Mouse (Mus musculus): ENCODE measurements around the gene Irf2bpl. TPM values are rescaled to one million over a fixed set of nuclear protein-coding genes. Genes with fewer than 3 reads are reported as not detected.

Irf2bpl gene
- polyA plus RNA-seq, 1 experiment from 2014 or later: 40.1 TPM

GRCm38 (mm10) chr12:86914756-86915155, 30.2 kb upstream of the Irf2bpl start:
- Histone ChIP-seq H3K9me3 (replicated peaks) (no peaks in the 10 kb centered on the region), H3K27me3 (no peaks in the 10 kb centered on the region), H3K4me3 (no peak overlapping the region), H3K4me1 (replicated peaks) (peaks cover 34% of the 10 kb centered on the region), H3K9ac (no peak overlapping the region; the same call in 1 of the 2 replicates), H3K36me3 (no peaks in the 10 kb centered on the region), H3K27ac (0 out of 2 replicates have a peak overlapping the region, but pooled peaks have one; percentile 38), H3K4me2 (no peak overlapping the region)
- no peak for ATAC-seq (replicated peaks; ENCODE audit: insufficient number of reproducible peaks, insufficient read depth, low FRiP score, low read depth)
- WGBS: 39% methylated on average over 6 of the region's 6 CpGs

DNA sequence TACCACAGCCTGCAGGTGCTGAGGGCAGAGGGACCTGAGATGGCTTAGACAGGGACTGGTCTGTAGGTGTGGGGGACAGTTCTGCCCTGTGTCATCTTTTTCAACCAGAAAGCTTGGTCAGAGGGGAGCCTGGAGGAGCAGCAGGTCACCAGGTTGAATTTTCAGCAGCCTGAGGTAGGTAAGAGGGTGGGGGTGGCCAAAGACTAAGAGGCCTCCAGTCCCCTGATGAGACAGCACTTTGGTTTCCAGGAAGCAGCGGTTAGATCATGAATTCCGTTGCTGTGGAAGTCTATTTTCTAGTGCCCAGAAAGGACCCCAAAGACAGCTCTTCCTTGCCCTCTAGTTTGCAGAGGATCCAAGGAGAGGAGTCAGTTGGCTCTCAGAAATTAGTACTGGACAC, 29.8 kb upstream of the Irf2bpl start:
- 58% methylated on average over 2 of the region's 2 CpGs for WGBS
- Histone ChIP-seq H3K27ac (0 out of 2 replicates have a peak overlapping the region, but pooled peaks have one; percentile 38), H3K9ac (no peak overlapping the region; the same call in 1 of the 2 replicates), H3K4me3 (no peak overlapping the region), H3K4me2 (no peak overlapping the region), H3K4me1 (replicated peaks) (peaks cover 34% of the 10 kb centered on the region), H3K27me3 (no peaks in the 10 kb centered on the region), H3K9me3 (replicated peaks) (no peaks in the 10 kb centered on the region), H3K36me3 (no peaks in the 10 kb centered on the region)
- no peak for ATAC-seq (replicated peaks; ENCODE audit: insufficient number of reproducible peaks, insufficient read depth, low FRiP score, low read depth)

- no peaks in the 10 kb centered on the region for H3K36me3 ChIP-seq
- no peak overlapping the region for H3K9ac ChIP-seq
- no peaks in the 10 kb centered on the region for H3K27me3 ChIP-seq
- 10% methylated on average over 22 of the region's 22 CpGs for WGBS
- H3K4me2 ChIP-seq: peak overlapping the region; percentile 36
- no peak overlapping the region for H3K27ac ChIP-seq
- no peak overlapping the region for H3K4me3 ChIP-seq
- no peaks in the 10 kb centered on the region for H3K9me3 ChIP-seq (replicated peaks)
- ATAC-seq (replicated peaks; ENCODE audit: insufficient number of reproducible peaks, insufficient read depth, low FRiP score, low read depth): no peak
- H3K4me1 ChIP-seq (replicated peaks): peaks cover 21% of the 10 kb centered on the region
Observed at GRCm38 (mm10) chr12:86912335-86913093, 27.9 kb upstream of the Irf2bpl start.

DNA sequence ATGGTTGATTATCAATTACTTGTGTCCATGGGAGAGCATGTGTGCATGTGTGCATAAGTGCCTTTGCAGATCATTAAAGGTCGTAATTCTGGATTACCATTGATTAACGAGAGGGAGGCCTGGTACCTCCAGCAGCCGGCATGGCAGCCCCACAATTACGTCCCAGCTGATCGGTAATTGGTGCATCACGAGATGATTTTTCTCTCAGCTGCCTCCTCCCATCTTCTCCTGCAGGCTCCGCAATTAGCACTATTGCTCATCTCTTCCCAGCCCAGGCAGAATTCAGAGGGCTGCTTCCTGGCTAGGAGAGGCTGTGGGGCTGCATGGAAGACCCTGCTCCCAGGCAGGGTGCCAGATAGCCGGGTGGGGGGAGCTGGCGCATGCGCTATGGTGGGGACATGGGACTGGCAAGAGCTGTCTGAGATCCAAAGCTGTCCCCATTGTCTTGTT, 26.9 kb upstream of the Irf2bpl start:
- no peak overlapping the region for H3K9ac ChIP-seq
- H3K4me2 ChIP-seq: no peak overlapping the region
- no peak overlapping the region for H3K4me3 ChIP-seq
- ATAC-seq (replicated peaks; ENCODE audit: insufficient number of reproducible peaks, insufficient read depth, low FRiP score, low read depth): no peak; the same call in 1 of the 2 replicates
- H3K27me3 ChIP-seq: no peaks in the 10 kb centered on the region
- 59% methylated on average over 10 of the region's 10 CpGs for WGBS
- no peaks in the 10 kb centered on the region for H3K36me3 ChIP-seq
- H3K27ac ChIP-seq: peak overlapping the region; percentile 30
- H3K9me3 ChIP-seq (replicated peaks): no peaks in the 10 kb centered on the region
- H3K4me1 ChIP-seq (replicated peaks): peaks cover 21% of the 10 kb centered on the region

- no peaks in the 10 kb centered on the region for H3K36me3 ChIP-seq
- H3K4me1 ChIP-seq (replicated peaks): peaks cover 13% of the 10 kb centered on the region
- no peaks in the 10 kb centered on the region for H3K27me3 ChIP-seq
- no peak overlapping the region for H3K4me2 ChIP-seq
- ATAC-seq (replicated peaks; ENCODE audit: insufficient number of reproducible peaks, insufficient read depth, low FRiP score, low read depth): peak; percentile 60
- no peak overlapping the region for H3K9ac ChIP-seq
- no peak overlapping the region for H3K4me3 ChIP-seq
- H3K9me3 ChIP-seq (replicated peaks): no peaks in the 10 kb centered on the region
- 3% methylated on average over 15 of the region's 15 CpGs for WGBS
- no peak overlapping the region for H3K27ac ChIP-seq
Observed at GRCm38 (mm10) chr12:86906395-86906794, 21.8 kb upstream of the Irf2bpl start.

GRCm38 (mm10) chr12:86905876-86906275, 21.3 kb upstream of the Irf2bpl start:
- H3K27ac ChIP-seq: no peak overlapping the region
- no peak overlapping the region for H3K4me2 ChIP-seq
- H3K4me3 ChIP-seq: no peak overlapping the region
- peaks cover 13% of the 10 kb centered on the region for H3K4me1 ChIP-seq (replicated peaks)
- no peaks in the 10 kb centered on the region for H3K9me3 ChIP-seq (replicated peaks)
- H3K36me3 ChIP-seq: no peaks in the 10 kb centered on the region
- H3K9ac ChIP-seq: no peak overlapping the region
- 54% methylated on average over 7 of the region's 7 CpGs for WGBS
- H3K27me3 ChIP-seq: no peaks in the 10 kb centered on the region
- ATAC-seq (replicated peaks; ENCODE audit: insufficient number of reproducible peaks, insufficient read depth, low FRiP score, low read depth): peak; percentile 27

DNA sequence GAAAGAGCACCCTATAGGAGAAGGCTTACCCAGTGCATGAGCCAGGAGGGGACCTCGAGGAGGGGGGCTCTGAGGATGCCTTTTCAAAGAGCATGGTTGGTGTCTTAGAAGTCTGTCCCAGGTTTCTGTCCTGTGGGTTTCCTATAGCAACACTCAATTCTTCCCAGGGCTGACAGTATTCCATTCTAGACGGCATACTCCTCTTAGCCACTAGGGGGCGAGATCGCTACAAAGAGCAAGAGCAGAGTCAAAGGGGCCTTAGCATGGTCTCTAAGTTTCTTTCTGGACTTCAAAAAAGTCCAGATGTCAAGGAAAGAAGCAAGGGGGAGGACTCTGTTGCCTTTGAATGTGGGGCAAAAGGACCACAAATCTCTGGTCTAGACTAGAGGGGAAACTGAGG, 20.6 kb upstream of the Irf2bpl start:
- H3K4me3 ChIP-seq: no peak overlapping the region
- H3K27me3 ChIP-seq: no peaks in the 10 kb centered on the region
- 14% methylated on average over 4 of the region's 4 CpGs for WGBS
- no peak overlapping the region for H3K27ac ChIP-seq
- no peak overlapping the region for H3K9ac ChIP-seq
- peaks cover 16% of the 10 kb centered on the region for H3K4me1 ChIP-seq (replicated peaks)
- no peak overlapping the region for H3K4me2 ChIP-seq
- H3K9me3 ChIP-seq (replicated peaks): no peaks in the 10 kb centered on the region
- no peak for ATAC-seq (replicated peaks; ENCODE audit: insufficient number of reproducible peaks, insufficient read depth, low FRiP score, low read depth)
- H3K36me3 ChIP-seq: no peaks in the 10 kb centered on the region

DNA sequence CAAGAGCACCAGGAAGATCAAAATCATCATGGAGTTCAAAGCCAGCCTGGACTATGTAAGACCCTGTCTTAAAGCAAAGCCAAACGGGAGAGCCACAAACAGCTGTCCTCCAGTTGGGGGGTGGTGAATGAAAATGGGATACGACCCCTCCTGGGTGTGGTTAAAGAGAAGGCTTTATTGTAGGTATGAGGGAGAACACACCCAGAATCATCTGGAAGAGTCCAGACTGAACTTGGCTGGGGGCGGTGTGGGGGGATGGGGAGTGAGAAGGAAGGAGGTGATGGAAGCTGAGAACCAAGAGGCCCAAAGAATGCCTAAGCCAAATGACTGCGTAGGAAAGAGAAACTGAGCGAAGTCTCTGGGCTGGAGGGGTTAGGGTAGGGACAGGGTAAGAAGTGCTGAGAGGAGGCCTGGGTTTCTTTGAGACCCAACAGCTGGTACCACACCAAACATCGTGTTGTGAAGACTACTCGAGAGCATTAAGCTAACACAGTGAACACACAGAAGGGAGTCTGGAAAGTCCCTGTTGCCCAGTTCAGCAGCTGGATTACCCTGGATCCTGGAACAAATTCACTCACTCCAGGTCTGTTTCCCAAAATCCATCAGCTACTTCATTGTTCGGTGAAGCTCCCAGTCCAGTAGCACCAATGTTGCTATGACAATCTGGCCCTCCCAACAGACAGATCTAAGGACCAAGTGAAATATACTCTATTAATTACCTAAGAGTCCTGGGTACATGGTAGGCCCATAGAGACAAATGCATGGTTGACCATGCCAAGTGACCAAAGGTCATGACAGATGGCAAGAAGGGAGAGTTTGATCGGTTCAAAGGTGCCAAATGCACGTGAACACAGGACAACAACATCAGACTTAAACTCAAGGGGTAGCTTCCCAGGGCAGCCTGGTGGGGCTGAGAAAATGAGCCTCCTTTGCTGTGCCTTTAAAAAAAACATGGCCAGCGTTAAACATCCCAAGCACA, 19.5 kb upstream of the Irf2bpl start:
- WGBS: 75% methylated on average over 11 of the region's 11 CpGs
- Histone ChIP-seq H3K4me3 (no peak overlapping the region), H3K27me3 (no peaks in the 10 kb centered on the region), H3K4me2 (no peak overlapping the region), H3K27ac (no peak overlapping the region), H3K4me1 (replicated peaks) (peaks cover 27% of the 10 kb centered on the region), H3K36me3 (no peaks in the 10 kb centered on the region), H3K9me3 (replicated peaks) (no peaks in the 10 kb centered on the region), H3K9ac (no peak overlapping the region)
- ATAC-seq (replicated peaks; ENCODE audit: insufficient number of reproducible peaks, insufficient read depth, low FRiP score, low read depth): no peak

GRCm38 (mm10) chr12:86899461-86900179, 15.0 kb upstream of the Irf2bpl start:
- Histone ChIP-seq H3K9me3 (replicated peaks) (no peaks in the 10 kb centered on the region), H3K9ac (no peak overlapping the region), H3K36me3 (no peaks in the 10 kb centered on the region), H3K4me2 (no peak overlapping the region), H3K27me3 (no peaks in the 10 kb centered on the region), H3K27ac (peak overlapping the region; percentile 76), H3K4me1 (replicated peaks) (peaks cover 58% of the 10 kb centered on the region), H3K4me3 (no peak overlapping the region)
- 0 out of 2 replicates have a peak, but pooled peaks have one; percentile 10 for ATAC-seq (replicated peaks; ENCODE audit: insufficient number of reproducible peaks, insufficient read depth, low FRiP score, low read depth)
- 38% methylated on average over 11 of the region's 11 CpGs for whole genome bisulfite sequencing

DNA sequence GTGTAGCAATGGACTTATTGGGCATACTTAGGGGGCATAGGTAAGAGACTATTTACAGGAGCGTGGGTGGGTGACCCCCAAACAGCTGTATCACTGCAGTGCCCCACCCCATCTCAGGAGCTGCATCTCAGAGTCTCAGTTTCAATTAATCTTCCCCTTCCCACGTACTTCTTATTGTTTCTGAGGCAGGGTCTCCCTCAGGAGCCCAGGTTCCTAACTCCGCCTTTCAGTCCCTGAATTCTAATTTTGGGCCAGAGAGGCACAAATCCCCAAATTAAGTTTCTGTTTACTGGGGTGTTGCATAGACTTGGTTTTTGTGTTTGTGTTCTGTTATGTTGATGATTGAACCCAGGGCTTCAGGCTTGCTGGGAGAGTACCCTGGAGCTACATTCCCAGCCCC, 13.8 kb upstream of the Irf2bpl start:
- Histone ChIP-seq H3K9ac (no peak overlapping the region), H3K27ac (peak overlapping the region; percentile 97), H3K4me1 (replicated peaks) (peaks cover 64% of the 10 kb centered on the region), H3K9me3 (replicated peaks) (no peaks in the 10 kb centered on the region), H3K36me3 (no peaks in the 10 kb centered on the region), H3K4me3 (no peak overlapping the region), H3K4me2 (no peak overlapping the region), H3K27me3 (no peaks in the 10 kb centered on the region)
- WGBS: 70% methylated on average over 3 of the region's 3 CpGs
- no peak for ATAC-seq (replicated peaks; ENCODE audit: insufficient number of reproducible peaks, insufficient read depth, low FRiP score, low read depth)

Measured in heart, embryonic 15.5 days (tissue).